Comparison of ENCODE assay signal across 16 mouse cellular contexts in genomic region chr2:126623138-126623537, GRCm38 (mm10). TPM values are rescaled to one million over a fixed set of nuclear protein-coding genes. Genes with fewer than 3 reads are reported as not detected.
DNase-seq lines count a peak whose midpoint lies in the region.
"Had no signal": no experiment of that assay in that cellular context is flagged by ENCODE, and none has a peak within 500 bp of the region (broad histone marks: within the 10 kb centered on the region; RNA-seq: fewer than 3 reads in every experiment).

No protein-coding gene starts in this region.

- intact Hi-C loops in left cerebral cortex, postnatal 4 days (cut with DNase I) = no loop called here
- intact Hi-C loops in left cerebral cortex, postnatal 14 days (cut with DNase I) = no loop called here

- DNase-seq in left cerebral cortex, postnatal 4 days = peak; percentile 26
- no peak for DNase-seq in left cerebral cortex, postnatal 14 days (ENCODE audit: low spot score in 2 of 2)
- peak; percentile 72 for DNase-seq in cerebellum, adult 11 months
- peak; percentile 75 for DNase-seq in cerebellum, adult 8-10 months
- peak; percentile 82 to 85 for DNase-seq in cerebellum, postnatal 25 days
- no peak for DNase-seq in adrenal gland, adult 2 months
- DNase-seq in frontal cortex, postnatal 10 days (ENCODE audit: low spot score in 2 of 2) = no peak
- DNase-seq: adrenal gland, adult 8-10 months; gastrocnemius, postnatal 25 days; heart, adult 11 months; kidney, postnatal 4 days; lung, adult 2 months; lung, postnatal 10 days; spleen, adult 18-20 months; thymus, adult 2 months; thymus, postnatal 36 days had no signal

RNA-seq across cellular contexts. Expression of gene Hdc, which starts 4.0 kb away (rescaled TPM):
- total RNA-seq in left cerebral cortex, postnatal 4 days (2021) = 1 to 10 TPM; 1.1 to 1.5 TPM
- total RNA-seq in left cerebral cortex, postnatal 14 days (2021) = under 1 TPM; 0.36 to 0.59 TPM
- 10 to 100 TPM in 1 of 2 experiments, 1 to 10 TPM in 1; 2.0 to 51.8 TPM for total RNA-seq in adrenal gland, adult 2 months (2021)
- 6.9 and 10.2 TPM in 2 replicates for polyA plus RNA-seq in adrenal gland, adult 2 months (2012; rRNA removed)

RNA-seq across cellular contexts. Expression of gene Gabpb1, which starts 53.0 kb away (rescaled TPM):
- total RNA-seq in left cerebral cortex, postnatal 4 days (2021) = 10 to 100 TPM; 27.2 to 28.5 TPM
- 10 to 100 TPM; 20.1 to 21.4 TPM for total RNA-seq in left cerebral cortex, postnatal 14 days (2021)
- total RNA-seq in adrenal gland, adult 2 months (2021) = 10 to 100 TPM; 14.9 to 22.3 TPM
- polyA plus RNA-seq in adrenal gland, adult 2 months (2012; rRNA removed) = 1.9 and 4.1 TPM in 2 replicates

Comparison
In these comparisons a context has a peak if more than half of its experiments do, and no peak if none do; other contexts are left out.
1. DNase-seq: peak in left cerebral cortex, postnatal 4 days (single experiment), cerebellum, adult 11 months (single experiment), cerebellum, adult 8-10 months (single experiment) and cerebellum, postnatal 25 days (2 of 2); none in left cerebral cortex, postnatal 14 days (0 of 2), adrenal gland, adult 2 months (single experiment) and frontal cortex, postnatal 10 days (0 of 2).